Mouse (Mus musculus): Measurements from ENCODE around the gene Mex3a.

Mex3a gene

GRCm38 (mm10) chr3:88532299-88532674, at the start of gene Mex3a:
Gene Mex3a (plus strand): TSS chr3:88532395.
- DNase-seq (ENCODE audit: low spot score in 2 of 2), result no peak

GRCm38 (mm10) chr3:88483141-88483540, 49.1 kb upstream of the Mex3a start:
- DNase-seq (ENCODE audit: low spot score in 2 of 2), result no peak

- DNase-seq (ENCODE audit: low spot score in 2 of 2), result peak; percentile 53 to 63
Observed at GRCm38 (mm10) chr3:88483621-88484020, 48.6 kb upstream of the Mex3a start.

GRCm38 (mm10) chr3:88484597-88485316, 47.4 kb upstream of the Mex3a start:
- DNase-seq (ENCODE audit: low spot score in 2 of 2), result no peak

- no peak for DNase-seq (ENCODE audit: low spot score in 2 of 2)
Observed at GRCm38 (mm10) chr3:88486043-88486442, 46.2 kb upstream of the Mex3a start.

GRCm38 (mm10) chr3:88486887-88487286, 45.3 kb upstream of the Mex3a start:
- no peak for DNase-seq (ENCODE audit: low spot score in 2 of 2)

- DNase-seq (ENCODE audit: low spot score in 2 of 2), result no peak
Observed at GRCm38 (mm10) chr3:88487396-88487795, 44.8 kb upstream of the Mex3a start.

- DNase-seq (ENCODE audit: low spot score in 2 of 2), result no peak
Observed at GRCm38 (mm10) chr3:88493706-88494582, 38.3 kb upstream of the Mex3a start.

GRCm38 (mm10) chr3:88494836-88495628, 37.2 kb upstream of the Mex3a start:
- DNase-seq (ENCODE audit: low spot score in 2 of 2), result peak in 1 of 2 experiments; percentile 46

- no peak for DNase-seq (ENCODE audit: low spot score in 2 of 2)
Observed at GRCm38 (mm10) chr3:88495741-88496415, 36.3 kb upstream of the Mex3a start.

GRCm38 (mm10) chr3:88499580-88499979, 32.6 kb upstream of the Mex3a start:
- no peak for DNase-seq (ENCODE audit: low spot score in 2 of 2)

GRCm38 (mm10) chr3:88500087-88500486, 32.1 kb upstream of the Mex3a start:
- no peak for DNase-seq (ENCODE audit: low spot score in 2 of 2)

- DNase-seq (ENCODE audit: low spot score in 2 of 2), result no peak
Observed at GRCm38 (mm10) chr3:88500655-88501365, 31.4 kb upstream of the Mex3a start.

GRCm38 (mm10) chr3:88501366-88502030, 30.7 kb upstream of the Mex3a start:
- DNase-seq (ENCODE audit: low spot score in 2 of 2), result no peak

GRCm38 (mm10) chr3:88502031-88502571, 30.1 kb upstream of the Mex3a start:
- no peak for DNase-seq (ENCODE audit: low spot score in 2 of 2)

- DNase-seq (ENCODE audit: low spot score in 2 of 2), result peak; percentile 70 to 78
Observed at GRCm38 (mm10) chr3:88502641-88503504, 29.3 kb upstream of the Mex3a start.

GRCm38 (mm10) chr3:88503505-88503863, 28.7 kb upstream of the Mex3a start:
- DNase-seq (ENCODE audit: low spot score in 2 of 2), result no peak

- no peak for DNase-seq (ENCODE audit: low spot score in 2 of 2)
Observed at GRCm38 (mm10) chr3:88503881-88504746, 28.1 kb upstream of the Mex3a start.
